Mouse (Mus musculus): Measurements from ENCODE around the gene Iqcg.
"Not testable (repeated sequence)": the region's sequence is repeated elsewhere in the genome, so short reads cannot be mapped to it uniquely, and the experiment has no call there.

Gene Iqcg

DNA sequence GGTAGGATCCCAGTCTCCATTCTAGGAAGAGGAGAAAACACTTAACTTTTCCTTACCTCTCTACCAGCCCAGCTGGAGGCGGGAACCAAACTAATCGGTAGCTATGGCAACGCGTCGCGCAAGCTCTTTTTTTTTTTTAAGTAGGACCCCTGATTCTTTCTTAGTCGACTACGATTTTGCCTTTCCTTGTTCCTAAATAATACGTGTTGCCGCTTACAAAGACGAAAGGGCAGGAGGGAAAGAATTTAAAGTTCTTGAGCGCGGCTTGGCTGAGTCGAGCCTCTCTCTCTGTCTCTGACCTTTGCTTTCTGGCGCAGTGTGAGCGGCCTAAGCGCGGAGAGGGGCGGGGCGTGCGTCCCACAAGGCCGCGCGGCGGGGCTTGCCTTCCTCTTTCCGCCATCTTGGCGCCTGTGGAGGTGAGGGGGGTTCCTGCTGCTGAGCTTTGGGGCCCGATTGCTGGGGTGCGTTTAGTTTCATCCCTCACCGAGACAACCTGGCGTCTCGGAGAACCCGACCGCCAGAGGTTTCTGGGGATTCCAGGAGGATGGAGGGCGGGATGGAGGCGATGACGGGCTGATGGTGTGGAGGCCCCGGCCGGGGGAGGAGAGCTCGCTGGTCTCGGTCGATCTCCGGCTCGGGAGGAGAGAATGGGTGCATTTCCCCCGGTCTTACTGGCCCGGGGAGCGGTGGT, at the start of gene Iqcg, which contains the start of gene Rpl35a:
Gene Iqcg, minus strand, starts transcription at position 124 of the 691 bp plus-strand sequence.
Gene Rpl35a, plus strand, starts transcription at position 359 of the 691 bp plus-strand sequence.
- peak; percentile 96 for ATAC-seq (ENCODE audit: low TSS enrichment)

DNA sequence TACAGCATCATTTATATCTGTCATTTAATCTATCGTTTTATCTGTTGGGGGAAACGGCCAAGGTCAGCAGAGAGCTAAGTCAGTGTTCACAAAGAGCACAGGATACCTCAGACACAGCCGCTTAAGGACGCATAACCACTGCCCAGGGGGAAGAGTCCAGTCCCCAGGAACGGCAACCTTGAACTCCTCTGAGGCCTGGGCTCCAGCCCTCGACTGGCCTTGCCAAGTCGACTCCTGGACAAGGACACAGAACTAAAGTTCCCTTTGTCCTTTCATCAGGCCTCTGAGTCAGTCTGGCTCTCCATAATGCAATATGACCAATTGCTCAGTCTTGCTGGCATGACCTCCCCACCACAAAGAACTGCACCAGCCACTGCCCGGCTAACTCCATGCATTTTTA, 29.6 kb upstream of the Iqcg start:
- ATAC-seq (ENCODE audit: low TSS enrichment) = no peak

DNA sequence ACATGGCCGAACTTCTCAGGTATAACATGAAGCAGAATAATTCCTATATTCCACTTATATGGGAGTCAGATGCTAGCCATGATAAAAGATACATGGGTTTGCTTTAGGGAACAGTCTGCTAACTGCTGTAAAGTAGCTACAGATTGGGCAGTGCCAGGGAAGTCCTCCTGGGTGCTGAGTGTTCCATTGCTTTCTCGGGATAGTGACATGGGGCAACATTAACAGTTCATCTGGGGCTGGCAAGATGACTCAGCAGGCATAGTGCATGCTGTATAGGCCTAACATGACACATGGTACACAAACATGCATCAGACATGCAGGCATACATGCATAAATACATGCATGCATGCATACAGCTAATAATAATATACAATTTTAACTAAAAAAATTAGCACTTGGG, 28.0 kb upstream of the Iqcg start:
- ATAC-seq (ENCODE audit: low TSS enrichment) = no peak

DNA sequence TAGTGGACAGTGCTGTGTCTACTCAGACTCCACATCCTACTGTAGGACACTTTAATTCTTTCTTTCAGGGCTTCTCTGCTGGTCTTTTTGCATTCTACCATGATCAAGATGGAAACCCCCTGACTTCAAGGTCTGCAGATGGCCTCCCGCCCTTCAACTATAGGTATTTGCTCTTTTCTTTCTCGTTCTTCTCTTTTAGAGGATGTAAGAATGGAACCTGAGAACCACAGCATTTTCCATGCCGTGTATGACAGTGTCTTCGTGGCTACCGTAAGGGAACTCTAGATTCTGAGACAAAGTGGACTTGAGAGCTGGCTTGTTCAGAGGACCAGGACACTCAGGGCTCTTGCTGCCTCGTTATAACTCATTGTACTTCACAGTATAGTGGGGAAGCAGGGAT, 26.9 kb upstream of the Iqcg start:
- ATAC-seq (ENCODE audit: low TSS enrichment) = no peak

DNA sequence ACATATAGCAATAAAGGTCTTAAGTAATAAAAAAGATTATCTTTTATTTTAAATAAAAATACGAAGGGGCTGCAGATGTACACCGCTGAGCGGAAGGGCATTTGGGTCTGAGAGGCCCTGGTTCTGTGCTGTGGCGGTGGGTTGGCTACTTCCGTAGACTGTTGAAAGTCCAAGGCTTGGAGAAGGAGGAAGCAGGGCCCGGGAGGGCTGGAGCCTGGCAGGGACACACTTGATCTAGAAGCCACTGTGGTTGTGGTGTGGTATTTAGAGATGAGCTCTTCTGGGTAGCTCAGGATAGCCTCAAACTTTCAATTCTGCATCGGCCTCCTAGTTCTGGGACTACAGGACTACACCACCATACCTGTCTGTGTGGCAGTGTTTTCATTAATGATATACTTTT, 24.0 kb upstream of the Iqcg start:
- no peak for ATAC-seq (ENCODE audit: low TSS enrichment)

- ATAC-seq (ENCODE audit: low TSS enrichment) = no peak
These were observed 21.1 kb upstream of the Iqcg start for GRCm38 (mm10) chr16:33077069-33077627.

DNA sequence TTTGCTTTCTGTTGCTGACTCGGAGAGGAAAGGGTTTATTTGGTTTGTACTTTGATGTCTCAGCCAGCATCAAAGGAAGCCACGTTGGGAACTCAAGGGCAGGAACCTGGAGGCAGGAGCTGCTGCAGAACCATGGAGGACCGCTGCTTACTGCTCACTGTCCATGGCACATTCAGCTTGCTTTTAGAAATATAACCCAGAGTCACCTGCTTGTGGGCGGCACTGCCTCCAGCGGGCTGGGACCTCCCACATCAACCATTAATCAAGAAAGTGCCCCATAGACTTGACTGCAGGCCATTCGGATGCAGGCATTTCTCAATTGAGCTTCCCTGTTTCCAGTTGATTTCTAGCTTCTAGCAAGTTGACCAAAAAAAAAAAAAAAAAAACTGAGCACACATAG, 20.1 kb upstream of the Iqcg start:
- ATAC-seq (ENCODE audit: low TSS enrichment) = no peak

GRCm38 (mm10) chr16:33074967-33075366, 18.9 kb upstream of the Iqcg start:
- no peak for ATAC-seq (ENCODE audit: low TSS enrichment)

- no peak for ATAC-seq (ENCODE audit: low TSS enrichment)
These were observed 17.0 kb upstream of the Iqcg start for GRCm38 (mm10) chr16:33072871-33073557.

- ATAC-seq (ENCODE audit: low TSS enrichment) = no peak
These were observed 14.9 kb upstream of the Iqcg start for GRCm38 (mm10) chr16:33070928-33071327.

GRCm38 (mm10) chr16:33064636-33065035, 8.6 kb upstream of the Iqcg start:
- ATAC-seq (ENCODE audit: low TSS enrichment) = no peak

DNA sequence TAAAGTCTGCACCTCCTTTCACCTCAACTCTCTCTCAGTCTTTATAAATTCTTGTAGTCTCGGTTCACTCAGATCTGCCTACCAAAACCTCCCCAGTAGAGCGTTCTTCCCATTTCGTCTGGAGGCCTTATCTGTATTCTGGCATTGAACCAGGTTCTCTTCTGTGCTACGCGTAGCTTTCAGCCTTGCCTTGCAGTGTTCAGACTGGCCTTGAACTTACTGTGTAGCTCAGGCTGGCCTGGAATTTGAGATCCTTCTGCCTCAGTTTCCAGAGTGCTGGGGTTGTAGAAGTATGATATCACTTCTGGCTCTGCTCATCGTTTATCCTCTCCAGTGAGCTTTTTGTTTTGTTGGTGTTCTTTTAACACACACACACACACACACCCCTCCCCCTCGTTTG, 7.2 kb upstream of the Iqcg start:
- ATAC-seq (ENCODE audit: low TSS enrichment) = no peak

DNA sequence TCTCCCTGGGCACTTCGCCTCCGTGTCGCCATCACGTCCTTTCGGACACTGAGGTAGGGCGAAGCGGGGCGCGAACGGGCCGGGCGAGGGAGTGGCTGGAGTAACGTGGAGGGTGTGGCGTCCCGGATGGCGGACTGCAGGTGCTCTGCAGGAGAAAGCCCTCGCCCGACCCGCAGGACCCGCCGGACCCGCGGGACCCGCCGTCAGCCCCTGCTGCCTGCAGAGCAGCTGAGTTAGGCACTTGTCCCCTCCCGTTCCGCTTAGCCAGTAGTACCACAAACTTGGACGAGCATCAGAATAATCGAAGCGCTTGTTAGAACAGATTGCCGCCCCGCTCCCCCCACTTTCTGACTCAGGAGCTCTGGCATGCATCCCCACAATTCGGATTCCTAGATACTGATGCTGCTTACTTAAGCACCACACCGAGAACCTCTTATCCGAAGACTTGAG, 6.7 kb upstream of the Iqcg start:
- peak; percentile 62 for ATAC-seq (ENCODE audit: low TSS enrichment)

DNA sequence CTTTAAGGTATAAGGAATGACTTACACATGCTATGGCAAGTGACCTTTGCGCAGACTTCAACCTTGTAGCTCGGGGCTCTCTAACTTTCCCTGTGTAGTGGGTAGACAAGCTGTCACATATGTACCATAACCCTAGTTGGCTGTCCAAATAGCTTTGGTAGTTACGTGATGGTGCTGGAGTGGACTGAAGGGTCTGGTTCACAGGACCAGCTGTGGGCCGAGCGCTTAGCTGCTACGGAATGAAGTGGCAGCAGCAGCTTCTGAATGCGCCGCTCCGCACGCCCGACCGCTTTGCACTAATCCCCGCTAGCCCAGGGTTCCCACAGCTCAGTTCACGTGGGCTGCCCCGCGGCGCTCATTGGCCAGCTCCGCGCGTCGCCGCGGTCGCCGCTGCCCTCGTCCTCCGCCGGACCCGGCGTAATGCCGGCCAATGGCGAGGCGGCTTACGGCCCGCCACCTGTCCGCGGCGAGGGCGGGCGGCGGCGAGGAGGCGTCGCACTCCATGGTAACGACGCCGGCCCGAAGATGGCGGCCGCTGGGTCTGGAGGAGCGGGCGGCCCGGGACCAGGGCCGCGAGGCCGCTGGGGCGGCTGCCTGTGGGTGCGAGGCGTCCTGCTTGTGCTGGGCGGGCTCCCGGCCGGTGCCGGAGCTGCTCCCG, 6.1 kb upstream of the Iqcg start, which contains the start of gene Lmln:
Gene Lmln, plus strand, starts transcription at position 498 of the 658 bp plus-strand sequence.
- peak; percentile 96 for ATAC-seq (ENCODE audit: low TSS enrichment)

GRCm38 (mm10) chr16:33061400-33061799, 5.4 kb upstream of the Iqcg start:
- ATAC-seq (ENCODE audit: low TSS enrichment) = no peak

DNA sequence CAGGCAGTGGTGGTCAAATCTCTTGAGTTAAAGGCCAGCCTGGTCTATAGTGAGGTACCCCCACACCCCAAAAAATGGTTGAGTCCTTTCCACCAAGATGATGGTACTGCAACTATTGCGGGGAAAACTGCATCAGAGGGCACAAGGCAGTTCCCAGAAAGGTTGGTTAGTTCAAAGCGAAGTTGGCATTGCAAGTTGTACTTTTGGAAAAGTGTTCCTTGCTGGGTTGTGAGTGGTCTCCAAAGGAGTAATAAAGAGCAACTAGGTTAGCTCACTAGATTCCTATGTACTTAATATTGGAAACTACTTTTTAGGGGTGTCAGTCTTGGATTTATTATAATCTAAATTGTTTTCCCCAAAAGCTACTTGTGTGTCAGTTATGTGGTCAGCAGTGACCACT, 4.9 kb upstream of the Iqcg start:
- no peak for ATAC-seq (ENCODE audit: low TSS enrichment)

GRCm38 (mm10) chr16:33059471-33059870, 3.5 kb upstream of the Iqcg start:
- ATAC-seq (ENCODE audit: low TSS enrichment) = no peak

GRCm38 (mm10) chr16:33058656-33059055, 2.6 kb upstream of the Iqcg start:
- ATAC-seq (ENCODE audit: low TSS enrichment) = not testable (repeated sequence)

GRCm38 (mm10) chr16:33058033-33058432, 2.0 kb upstream of the Iqcg start:
- ATAC-seq (ENCODE audit: low TSS enrichment) = no peak

DNA sequence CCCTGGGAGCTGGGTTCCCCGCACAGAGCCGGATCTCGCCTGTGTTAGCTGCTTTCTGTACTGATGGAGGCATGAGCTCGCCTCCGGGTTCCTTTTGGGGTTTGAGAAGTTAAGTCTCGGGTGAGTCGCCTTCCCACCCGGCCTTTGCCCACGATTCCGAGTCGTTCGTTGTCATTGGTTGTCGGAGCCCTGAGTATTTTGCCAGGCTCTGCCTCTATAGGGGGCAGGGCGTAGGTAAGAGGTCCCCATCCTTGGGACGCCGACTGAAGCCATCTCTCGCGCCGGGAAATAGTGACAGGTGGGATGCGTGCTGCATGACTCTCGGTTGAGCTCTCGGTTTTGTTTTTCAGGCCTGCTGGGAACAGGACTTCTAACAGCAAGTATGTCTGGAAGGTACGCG, 768 bp upstream of the Iqcg start:
- ATAC-seq (ENCODE audit: low TSS enrichment) = peak; percentile 18; the same call in 1 of the 2 replicates

- peak; percentile 16; the same call in 1 of the 2 replicates for ATAC-seq (ENCODE audit: low TSS enrichment)
These were observed 363 bp downstream of the Iqcg start for GRCm38 (mm10) chr16:33055655-33056054.

DNA sequence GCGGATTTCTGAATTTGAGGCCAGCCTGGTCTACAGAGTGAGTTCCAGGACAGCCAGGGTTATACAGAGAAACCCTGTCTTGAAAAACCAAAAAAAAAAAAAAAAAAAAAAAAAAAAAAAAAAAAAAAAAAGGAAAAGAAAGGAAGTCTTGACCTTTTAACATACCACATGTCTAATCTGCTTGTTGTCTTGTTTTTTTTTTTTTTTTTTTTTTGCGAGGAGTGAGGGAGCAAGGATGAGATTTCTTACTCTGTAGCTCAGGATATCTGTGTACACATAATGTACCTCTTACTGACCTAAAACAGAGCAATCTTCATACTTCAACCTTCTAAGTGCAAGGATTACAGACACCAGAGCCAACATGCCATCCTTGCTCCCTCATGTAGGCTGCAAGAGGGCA, 1.1 kb downstream of the Iqcg start:
- not testable (repeated sequence) for ATAC-seq (ENCODE audit: low TSS enrichment)
